Mouse (Mus musculus) embryonic fibroblast, embryonic 13.5 days (primary cell): ENCODE results near the gene Ldlrad3. TPM values are rescaled to one million over a fixed set of nuclear protein-coding genes. Genes with fewer than 3 reads are reported as not detected.

Experiments used
- H3K27ac ChIP-seq: 2 replicates; pipeline ENCODE4 v1.5.1; 2012; ENCODE audit warnings: low read length, control low read depth, inconsistent platforms; ENCODE audit not compliant: insufficient read depth
- H3K4me1 ChIP-seq: 2 replicates; pipeline ENCODE4 v1.6.1; 2011; ENCODE audit warnings: low read length; ENCODE audit not compliant: control insufficient read depth, insufficient read depth
- H3K4me3 ChIP-seq: 2 replicates; pipeline ENCODE4 v1.5.1; 2011; ENCODE audit warnings: mild to moderate bottlenecking, control low read depth, low read length; ENCODE audit not compliant: insufficient read depth
- CTCF ChIP-seq: IDR thresholded peaks from 2 replicates; pipeline ENCODE4 v1.5.1; 2011; ENCODE audit warnings: mild to moderate bottlenecking, control low read depth, low read length, moderate library complexity, borderline replicate concordance; ENCODE audit not compliant: insufficient read depth
- POLR2A ChIP-seq: IDR thresholded peaks from 2 replicates; pipeline ENCODE4 v1.6.1; 2011; ENCODE audit warnings: low read depth, mild to moderate bottlenecking, control low read depth, low read length, moderate library complexity
- polyA plus RNA-seq: library from polyadenylated mRNA; stranded (reverse); fragments of >200 nt; gene quantifications from 2 replicates; pipeline ENCODE4 v1.2.4, GENCODE M21; 2011; ENCODE audit warnings: low read depth; ENCODE audit not compliant: missing spikeins, insufficient read length

Gene Ldlrad3
- polyA plus RNA-seq, 1 experiment, result 19.6 TPM

DNA sequence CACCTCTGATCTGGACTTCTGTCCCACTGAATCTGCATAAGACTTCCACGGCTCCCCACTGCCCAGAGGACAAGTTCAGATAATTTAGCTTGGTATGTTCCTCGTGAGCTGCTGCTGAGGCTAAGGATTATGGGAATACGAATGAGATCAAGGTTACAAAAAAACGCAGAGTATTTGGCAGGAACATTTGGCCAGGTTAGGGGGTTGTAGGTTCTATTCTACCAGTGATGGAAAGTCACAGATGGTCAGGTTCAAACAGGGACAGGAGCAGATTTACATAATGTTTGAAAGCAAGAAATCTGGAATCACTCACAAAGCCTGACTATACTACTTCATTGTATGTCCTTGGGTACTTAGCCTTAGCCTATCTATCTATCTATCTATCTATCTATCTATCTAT lies 5.6 kb upstream of the Ldlrad3 start:
- H3K4me1 ChIP-seq, result no peaks in the 10 kb centered on the region
- no peak overlapping the region for H3K4me3 ChIP-seq
- TF ChIP-seq POLR2A (no peak), CTCF (no peak)
- no peak overlapping the region for H3K27ac ChIP-seq

DNA sequence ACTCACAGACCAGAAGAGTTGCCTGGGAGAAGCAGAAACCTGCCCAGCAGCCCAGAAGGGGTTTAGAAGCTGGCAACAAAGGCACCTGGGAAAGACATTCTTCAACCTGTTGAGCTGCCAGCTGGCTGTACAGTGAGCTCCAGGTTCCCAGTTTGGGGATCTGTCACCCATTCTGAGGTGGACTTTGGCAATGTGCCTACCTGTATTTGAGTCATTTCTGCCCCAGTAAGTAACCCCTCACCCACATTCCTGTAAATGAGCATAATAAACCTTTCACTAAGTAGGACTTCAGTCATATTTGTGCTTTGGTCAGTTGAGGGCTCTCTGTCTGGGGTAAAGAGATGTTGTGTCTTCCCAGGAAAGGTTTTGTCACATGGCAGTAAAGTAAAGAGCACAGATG lies 4.8 kb upstream of the Ldlrad3 start:
- TF ChIP-seq CTCF, result no peak
- no peak for TF ChIP-seq POLR2A
- H3K27ac ChIP-seq, result no peak overlapping the region
- H3K4me3 ChIP-seq, result no peak overlapping the region
- no peaks in the 10 kb centered on the region for H3K4me1 ChIP-seq

DNA sequence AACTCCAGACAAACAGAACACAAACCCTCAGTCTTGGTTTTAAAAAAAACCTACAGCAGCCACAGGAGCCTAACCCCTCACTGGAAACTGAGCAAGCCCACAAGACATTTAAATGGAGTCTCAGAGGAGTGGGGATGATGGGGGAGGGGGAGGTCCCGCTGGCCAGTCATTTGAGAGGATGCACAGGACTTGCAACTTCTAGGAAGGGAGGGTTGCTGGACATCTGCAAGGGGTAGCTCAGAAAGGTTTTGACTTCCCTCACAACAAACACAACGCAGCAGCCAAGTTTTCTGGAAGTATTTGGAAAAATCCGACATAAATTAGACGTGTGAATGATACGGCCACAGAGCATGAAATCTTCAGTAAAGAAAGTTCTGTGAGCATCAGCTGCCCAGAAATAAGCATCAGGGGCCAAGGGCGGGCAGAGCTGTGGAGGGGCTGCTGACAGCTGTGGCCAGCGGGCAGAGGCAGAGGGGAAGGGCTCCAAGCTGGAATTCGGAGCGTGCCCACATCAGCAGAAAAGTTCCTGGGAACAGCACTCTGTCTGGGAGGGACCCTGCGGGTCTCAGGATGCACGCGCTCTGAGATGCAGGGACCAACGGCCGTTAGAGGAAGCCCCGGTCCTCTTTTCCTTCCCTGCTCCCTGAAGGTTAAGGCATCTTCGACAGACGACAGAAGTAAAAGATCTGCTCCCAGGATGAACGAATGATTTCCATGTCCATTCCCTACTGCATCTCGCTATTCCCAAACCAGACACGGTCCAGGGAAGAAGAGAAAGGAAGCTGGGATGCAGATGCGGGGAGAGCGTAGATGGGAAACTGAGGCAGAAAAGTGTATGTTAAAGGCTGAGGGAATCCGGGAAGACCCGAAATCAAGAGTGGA lies 875 bp downstream of the Ldlrad3 start:
- Histone ChIP-seq H3K4me3 (peak overlapping the region; percentile 90), H3K4me1 (peaks cover 3% of the 10 kb centered on the region; the same call in 1 of the 2 replicates), H3K27ac (peak overlapping the region; percentile 9; the same call in 1 of the 2 replicates)
- no peak for TF ChIP-seq CTCF
- no peak for TF ChIP-seq POLR2A

DNA sequence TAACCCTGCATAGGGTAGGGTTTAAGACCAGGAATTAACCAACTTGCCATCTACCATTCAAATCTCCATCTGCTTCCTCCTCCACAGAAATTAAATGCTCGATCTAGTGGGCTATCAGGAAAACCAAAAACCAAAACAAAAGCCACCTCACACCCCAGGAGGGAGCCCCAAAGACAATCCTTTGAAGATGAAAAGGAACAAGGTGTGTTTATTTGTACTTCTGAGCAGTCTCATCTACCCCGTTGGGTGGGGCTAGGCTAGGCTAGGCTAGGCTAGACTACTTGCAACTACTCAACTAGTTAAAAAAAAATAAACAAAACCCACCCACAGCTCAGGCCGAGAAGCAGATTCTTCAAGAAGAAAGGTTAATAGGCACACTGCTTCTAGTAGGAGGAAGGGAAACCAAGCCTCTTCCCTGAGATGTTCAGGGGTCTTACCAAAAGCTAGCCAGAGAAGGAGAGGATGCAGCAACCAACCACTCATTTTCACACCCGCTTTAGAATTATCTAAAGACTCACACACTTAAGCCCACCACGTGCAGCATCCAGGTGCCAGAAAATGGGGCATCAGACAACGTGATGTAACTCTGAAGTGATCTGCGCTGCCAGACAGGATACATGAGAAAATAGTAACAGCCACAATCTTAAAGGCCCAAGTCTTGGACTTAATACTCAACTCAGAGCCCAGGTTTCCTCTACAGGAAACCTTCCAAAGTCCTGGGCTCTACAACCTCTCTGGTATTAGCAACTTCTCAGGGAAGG lies 2.3 kb downstream of the Ldlrad3 start:
- H3K27ac ChIP-seq, result no peak overlapping the region
- no peak for TF ChIP-seq POLR2A
- no peak for TF ChIP-seq CTCF
- H3K4me1 ChIP-seq, result peaks cover 3% of the 10 kb centered on the region; the same call in 1 of the 2 replicates
- H3K4me3 ChIP-seq, result no peak overlapping the region

DNA sequence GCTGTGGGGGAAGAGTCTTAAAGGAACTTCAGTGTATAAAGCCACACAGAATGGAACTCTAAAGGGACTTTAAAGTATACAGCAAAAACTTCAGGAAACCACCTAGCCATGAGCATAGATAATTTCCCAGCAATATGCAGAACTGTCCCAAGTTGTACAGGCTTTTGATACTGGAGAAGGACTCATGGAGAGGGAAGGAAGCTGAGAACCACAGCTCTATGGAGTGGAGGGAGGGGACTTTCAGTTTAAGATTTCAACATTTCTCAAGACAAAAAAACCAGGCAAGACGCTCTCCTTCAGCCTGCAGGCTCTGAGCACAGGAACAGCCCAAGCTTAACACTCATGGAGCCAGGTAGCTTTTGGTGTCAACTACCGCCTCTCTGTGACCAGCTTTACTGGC lies 4.7 kb downstream of the Ldlrad3 start:
- Histone ChIP-seq H3K27ac (no peak overlapping the region), H3K4me3 (no peak overlapping the region), H3K4me1 (peaks cover 3% of the 10 kb centered on the region; the same call in 1 of the 2 replicates)
- no peak for TF ChIP-seq POLR2A
- TF ChIP-seq CTCF, result no peak

DNA sequence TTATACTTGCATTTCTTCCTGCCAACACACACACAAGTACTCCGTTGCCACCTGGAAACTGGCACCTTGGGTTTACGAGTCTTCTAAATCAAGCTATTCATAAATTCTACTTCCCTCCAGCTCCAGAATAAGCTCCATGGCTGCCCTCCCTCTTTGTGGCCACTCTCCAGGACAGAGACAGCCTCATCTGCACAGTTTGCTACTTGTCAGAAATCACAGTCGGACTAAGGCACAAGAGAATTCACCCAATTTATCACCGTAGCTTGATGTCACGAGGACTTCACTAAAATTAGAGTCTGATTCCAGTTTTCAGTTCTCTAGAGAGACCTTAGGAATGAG lies 9.8 kb downstream of the Ldlrad3 start:
- no peak overlapping the region for H3K4me3 ChIP-seq
- no peaks in the 10 kb centered on the region for H3K4me1 ChIP-seq
- no peak for TF ChIP-seq CTCF
- no peak for TF ChIP-seq POLR2A
- H3K27ac ChIP-seq, result no peak overlapping the region

DNA sequence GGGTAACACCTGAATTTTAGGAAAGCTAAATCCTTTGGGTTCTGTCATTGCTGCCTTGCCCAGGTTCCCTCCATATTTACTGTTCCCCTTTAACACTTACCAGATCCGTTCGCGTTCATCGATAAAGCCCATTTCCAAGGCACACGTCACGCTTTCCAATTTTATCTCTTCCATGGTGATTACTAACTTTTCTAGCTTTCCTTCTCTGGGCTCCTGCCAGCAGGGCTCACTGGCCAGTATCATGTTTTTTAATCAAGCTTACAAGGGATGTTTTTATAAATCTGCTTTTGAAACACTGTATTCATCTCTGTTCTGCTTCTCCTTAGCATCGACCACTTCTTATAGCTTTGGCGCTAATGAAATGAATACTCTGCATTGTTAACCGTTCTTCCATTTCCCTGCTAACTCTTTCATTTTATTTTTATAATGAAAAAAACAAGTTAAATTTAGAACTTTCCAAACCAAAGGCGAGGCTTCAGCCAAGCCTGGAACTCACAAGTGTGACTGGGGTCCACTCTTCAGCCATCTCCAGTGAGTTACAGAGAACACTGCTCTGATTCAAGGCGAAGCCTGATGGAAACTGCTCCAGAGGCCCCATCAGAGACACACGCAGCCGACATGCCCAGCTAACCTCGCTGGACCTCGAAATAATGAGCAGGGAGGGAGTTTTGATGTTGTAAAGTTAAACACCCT lies 10.3 kb downstream of the Ldlrad3 start:
- H3K27ac ChIP-seq, result no peak overlapping the region
- H3K4me1 ChIP-seq, result no peaks in the 10 kb centered on the region
- H3K4me3 ChIP-seq, result no peak overlapping the region
- no peak for TF ChIP-seq CTCF
- no peak for TF ChIP-seq POLR2A

DNA sequence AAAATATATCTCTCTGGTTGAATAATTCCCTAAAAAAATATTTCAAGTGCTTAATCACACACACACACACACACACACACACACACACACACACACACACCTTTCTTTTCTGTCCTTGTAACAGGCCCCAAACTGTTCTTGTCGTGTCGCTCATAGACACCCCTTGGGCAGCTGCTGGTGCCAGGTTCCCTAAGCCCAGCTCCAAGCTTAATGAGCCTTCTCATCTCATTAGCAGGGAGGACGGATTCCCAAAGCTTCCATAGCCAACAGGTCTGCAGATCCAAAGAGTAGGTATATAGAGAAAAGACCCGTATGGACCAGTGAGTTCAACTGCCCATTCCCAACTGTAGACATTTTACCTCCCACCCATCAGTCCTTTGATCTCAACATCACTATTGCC lies 13.7 kb downstream of the Ldlrad3 start:
- TF ChIP-seq CTCF (no peak), POLR2A (no peak)
- Histone ChIP-seq H3K4me3 (no peak overlapping the region), H3K4me1 (no peaks in the 10 kb centered on the region), H3K27ac (no peak overlapping the region)

DNA sequence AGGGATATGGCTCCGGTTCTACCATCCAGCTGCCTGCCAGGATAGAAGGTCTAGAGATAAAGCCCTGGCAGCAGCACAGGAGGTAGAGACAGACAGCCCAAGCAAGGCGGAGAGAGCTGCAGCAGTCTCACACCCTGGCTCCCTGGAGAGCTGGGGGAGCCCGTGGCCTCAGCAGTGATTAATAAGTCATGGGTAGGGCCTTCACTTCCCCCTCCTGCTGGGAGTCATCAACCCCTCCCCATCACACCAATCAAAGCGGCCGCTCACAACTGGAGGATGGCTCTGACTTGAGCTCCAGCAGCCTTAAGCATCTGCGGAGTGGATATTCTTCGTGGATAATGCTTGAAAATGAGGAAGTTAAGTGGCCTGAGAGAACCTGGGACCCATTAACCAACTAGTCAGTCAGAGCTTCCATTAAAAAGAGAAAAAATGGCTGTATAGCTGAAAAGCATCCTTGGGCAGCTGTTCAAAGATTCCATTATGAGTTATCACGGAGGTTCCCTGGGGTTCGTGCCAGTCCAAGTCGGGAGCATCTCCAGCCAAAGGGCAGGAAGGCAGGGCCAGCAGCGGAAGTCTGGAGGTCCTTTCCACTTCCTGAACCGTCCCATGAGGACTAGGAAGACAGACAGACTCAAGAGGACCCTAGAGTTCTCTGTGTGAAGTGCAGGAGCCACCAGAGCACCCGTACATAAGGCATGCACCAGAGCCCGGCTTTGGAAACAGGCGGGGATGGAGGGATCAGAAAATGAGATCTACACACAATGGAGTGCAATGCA lies 19.4 kb downstream of the Ldlrad3 start:
- H3K4me1 ChIP-seq, result no peaks in the 10 kb centered on the region
- H3K27ac ChIP-seq, result peak overlapping the region; percentile 30
- H3K4me3 ChIP-seq, result no peak overlapping the region
- no peak for TF ChIP-seq POLR2A
- TF ChIP-seq CTCF, result no peak
